Mouse (Mus musculus): ENCODE measurements around the gene Pglyrp3. TPM values are rescaled to one million over a fixed set of nuclear protein-coding genes. Genes with fewer than 3 reads are reported as not detected.
"Not testable (repeated sequence)": the region's sequence is repeated elsewhere in the genome, so short reads cannot be mapped to it uniquely, and the experiment has no call there.

The Pglyrp3 gene
- not detected in 2 replicates for polyA plus RNA-seq (2014; fragmentation: Nextera tagmentation; extraction: Ambion mirVana)

DNA sequence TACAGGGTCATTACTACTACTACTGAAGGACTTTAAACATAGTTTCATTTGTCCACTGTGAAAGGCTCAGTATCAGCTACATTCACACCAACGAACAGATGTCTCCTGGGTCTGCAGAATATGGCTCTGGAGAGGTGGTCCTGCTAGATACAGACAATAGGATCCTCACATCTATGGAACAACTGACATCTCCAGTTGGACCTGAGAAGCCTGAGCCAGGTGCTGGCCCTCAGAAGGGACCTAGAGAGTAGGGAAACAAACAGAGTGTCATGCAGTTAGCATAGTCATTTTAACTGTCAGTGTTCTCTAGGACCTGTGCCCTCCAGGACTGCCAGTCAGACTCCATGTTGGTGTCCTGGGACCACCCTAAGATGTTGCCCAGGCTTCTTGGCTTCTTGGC, at the start of gene Pglyrp3:
Gene Pglyrp3, plus strand, starts transcription at position 301 of the 400 bp plus-strand sequence.
- Histone ChIP-seq H3K4me1 (ENCODE audit: control insufficient read depth, insufficient read depth, low read length) (no peaks in the 10 kb centered on the region), H3K4me3 (ENCODE audit: low read length) (no peak within 1 kb of the TSS), H3K4me2 (replicated peaks; ENCODE audit: low read depth, low read length) (no peak within 1 kb of the TSS), H3K9ac (ENCODE audit: low read depth, low read length) (no peak within 1 kb of the TSS), H3K36me3 (ENCODE audit: control insufficient read depth, insufficient read depth, low read length) (no peaks in the 10 kb centered on the region), H3K27me3 (ENCODE audit: control insufficient read depth, insufficient read depth, low read length) (no peaks in the 10 kb centered on the region), H3K27ac (ENCODE audit: low read depth, low read length) (no peak within 1 kb of the TSS), H3K9me3 (ENCODE audit: control insufficient read depth, low read length) (no peaks in the 10 kb centered on the region)
- ATAC-seq (ENCODE audit: low FRiP score, low TSS enrichment) = no peak
- 81% methylated on average over 1 of the region's 1 CpGs for WGBS

DNA sequence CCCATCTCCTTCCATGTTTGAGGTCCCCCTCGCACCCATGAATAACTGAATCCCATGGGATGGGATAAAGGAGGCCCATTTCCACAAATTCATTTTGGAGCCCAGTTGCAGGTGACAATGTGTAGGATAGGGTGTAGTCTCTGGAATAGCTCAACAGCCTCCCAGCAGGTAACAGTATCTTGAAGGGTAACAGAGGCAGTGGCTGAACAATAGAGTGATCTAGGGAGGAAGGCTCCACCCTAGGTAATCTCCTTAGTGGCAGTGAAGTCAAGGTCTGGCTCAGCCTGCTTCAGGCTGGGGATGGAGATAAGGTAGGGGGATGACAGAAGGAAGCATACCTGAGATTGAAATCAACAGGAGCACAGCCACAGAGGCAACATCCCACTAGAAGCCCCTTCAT, 3.4 kb upstream of the Pglyrp3 start:
- 81% methylated on average over 1 of the region's 1 CpGs for WGBS
- Histone ChIP-seq H3K36me3 (ENCODE audit: control insufficient read depth, insufficient read depth, low read length) (no peaks in the 10 kb centered on the region), H3K4me2 (replicated peaks; ENCODE audit: low read depth, low read length) (no peak overlapping the region)

DNA sequence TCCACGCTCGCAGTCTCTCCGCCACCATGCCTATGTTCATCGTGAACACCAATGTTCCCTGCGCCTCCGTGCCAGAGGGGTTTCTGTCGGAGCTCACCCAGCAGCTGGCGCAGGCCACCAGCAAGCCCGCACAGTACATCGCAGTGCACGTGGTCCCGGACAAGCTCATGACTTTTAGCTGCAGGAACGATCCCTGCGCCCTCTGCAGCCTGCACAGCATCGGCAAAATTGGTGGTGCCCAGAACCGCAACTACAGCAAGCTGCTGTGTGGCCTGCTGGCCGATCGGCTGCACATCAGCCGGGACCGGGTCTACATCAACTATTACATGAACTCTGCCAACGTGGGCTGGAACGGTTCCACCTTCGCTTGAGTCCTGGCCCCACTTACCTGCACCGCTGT, 10.2 kb downstream of the Pglyrp3 start:
- not testable (repeated sequence) for H3K4me2 ChIP-seq (replicated peaks; ENCODE audit: low read depth, low read length); H3K4me1 ChIP-seq (ENCODE audit: control insufficient read depth, insufficient read depth, low read length); H3K36me3 ChIP-seq (ENCODE audit: control insufficient read depth, insufficient read depth, low read length); H3K27me3 ChIP-seq (ENCODE audit: control insufficient read depth, insufficient read depth, low read length); H3K4me3 ChIP-seq (ENCODE audit: low read length); H3K9ac ChIP-seq (ENCODE audit: low read depth, low read length); H3K27ac ChIP-seq (ENCODE audit: low read depth, low read length); H3K9me3 ChIP-seq (ENCODE audit: control insufficient read depth, low read length); ATAC-seq (ENCODE audit: low FRiP score, low TSS enrichment)
- WGBS = 65% methylated on average over 24 of the region's 24 CpGs

More for the DNA sequence above, 3.4 kb upstream of the Pglyrp3 start:
- Histone ChIP-seq H3K27me3 (ENCODE audit: control insufficient read depth, insufficient read depth, low read length) (no peaks in the 10 kb centered on the region), H3K4me3 (ENCODE audit: low read length) (no peak overlapping the region), H3K4me1 (ENCODE audit: control insufficient read depth, insufficient read depth, low read length) (no peaks in the 10 kb centered on the region), H3K9me3 (ENCODE audit: control insufficient read depth, low read length) (no peaks in the 10 kb centered on the region), H3K27ac (ENCODE audit: low read depth, low read length) (no peak overlapping the region), H3K9ac (ENCODE audit: low read depth, low read length) (no peak overlapping the region)
- no peak for ATAC-seq (ENCODE audit: low FRiP score, low TSS enrichment)

DNA sequence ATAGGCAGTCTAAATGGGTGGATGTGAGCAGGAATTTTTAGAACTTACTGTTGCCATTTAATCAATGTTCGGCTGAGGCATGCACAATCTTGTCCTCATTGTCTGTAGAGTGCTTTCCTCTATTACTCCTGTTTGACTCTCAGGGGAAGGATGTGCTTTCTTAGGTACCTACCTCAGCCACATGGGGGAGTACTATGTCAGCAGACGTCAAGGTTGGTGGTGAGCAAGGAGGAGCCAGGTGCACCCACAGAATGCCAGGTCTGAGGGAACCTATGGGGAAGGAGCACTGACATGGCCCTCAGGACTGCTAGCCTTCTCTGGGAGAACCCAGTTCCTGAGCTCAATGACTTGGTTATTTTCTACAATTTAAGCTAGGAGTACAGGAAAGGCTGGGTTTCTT, 18.8 kb downstream of the Pglyrp3 start:
- Histone ChIP-seq H3K4me3 (ENCODE audit: low read length) (no peak overlapping the region), H3K4me2 (replicated peaks; ENCODE audit: low read depth, low read length) (no peak overlapping the region), H3K4me1 (ENCODE audit: control insufficient read depth, insufficient read depth, low read length) (no peaks in the 10 kb centered on the region), H3K9me3 (ENCODE audit: control insufficient read depth, low read length) (no peaks in the 10 kb centered on the region), H3K36me3 (ENCODE audit: control insufficient read depth, insufficient read depth, low read length) (no peaks in the 10 kb centered on the region), H3K27ac (ENCODE audit: low read depth, low read length) (no peak overlapping the region), H3K27me3 (ENCODE audit: control insufficient read depth, insufficient read depth, low read length) (no peaks in the 10 kb centered on the region), H3K9ac (ENCODE audit: low read depth, low read length) (no peak overlapping the region)
- no peak for ATAC-seq (ENCODE audit: low FRiP score, low TSS enrichment)
- 53% methylated on average over 2 of the region's 2 CpGs for WGBS

DNA sequence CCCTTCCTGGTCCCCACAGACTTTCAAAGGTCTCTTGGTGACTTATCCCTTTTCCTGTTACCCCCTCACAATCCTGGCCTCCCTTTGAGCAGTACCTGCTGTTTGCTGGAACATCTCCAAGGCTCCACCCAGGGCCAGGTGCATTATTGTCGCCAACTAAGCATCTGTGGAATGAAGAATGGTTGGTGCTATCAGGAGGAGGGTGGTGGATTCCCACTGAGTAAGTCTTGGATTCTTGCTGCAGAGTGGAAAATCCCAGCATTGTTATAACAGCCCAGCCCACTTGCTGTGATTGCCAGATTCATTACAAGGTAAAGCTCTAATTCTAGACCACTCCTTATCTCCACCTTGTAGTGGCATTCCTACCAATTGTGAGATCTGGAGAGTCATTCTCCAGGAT, 19.5 kb downstream of the Pglyrp3 start:
- H3K4me1 ChIP-seq (ENCODE audit: control insufficient read depth, insufficient read depth, low read length) = no peaks in the 10 kb centered on the region
- no peak overlapping the region for H3K4me2 ChIP-seq (replicated peaks; ENCODE audit: low read depth, low read length)
- 78% methylated on average over 1 of the region's 1 CpGs for WGBS
- H3K9me3 ChIP-seq (ENCODE audit: control insufficient read depth, low read length) = no peaks in the 10 kb centered on the region
- H3K4me3 ChIP-seq (ENCODE audit: low read length) = no peak overlapping the region
- no peak for ATAC-seq (ENCODE audit: low FRiP score, low TSS enrichment)
- H3K27me3 ChIP-seq (ENCODE audit: control insufficient read depth, insufficient read depth, low read length) = no peaks in the 10 kb centered on the region
- H3K36me3 ChIP-seq (ENCODE audit: control insufficient read depth, insufficient read depth, low read length) = no peaks in the 10 kb centered on the region
- H3K27ac ChIP-seq (ENCODE audit: low read depth, low read length) = no peak overlapping the region
- H3K9ac ChIP-seq (ENCODE audit: low read depth, low read length) = no peak overlapping the region

DNA sequence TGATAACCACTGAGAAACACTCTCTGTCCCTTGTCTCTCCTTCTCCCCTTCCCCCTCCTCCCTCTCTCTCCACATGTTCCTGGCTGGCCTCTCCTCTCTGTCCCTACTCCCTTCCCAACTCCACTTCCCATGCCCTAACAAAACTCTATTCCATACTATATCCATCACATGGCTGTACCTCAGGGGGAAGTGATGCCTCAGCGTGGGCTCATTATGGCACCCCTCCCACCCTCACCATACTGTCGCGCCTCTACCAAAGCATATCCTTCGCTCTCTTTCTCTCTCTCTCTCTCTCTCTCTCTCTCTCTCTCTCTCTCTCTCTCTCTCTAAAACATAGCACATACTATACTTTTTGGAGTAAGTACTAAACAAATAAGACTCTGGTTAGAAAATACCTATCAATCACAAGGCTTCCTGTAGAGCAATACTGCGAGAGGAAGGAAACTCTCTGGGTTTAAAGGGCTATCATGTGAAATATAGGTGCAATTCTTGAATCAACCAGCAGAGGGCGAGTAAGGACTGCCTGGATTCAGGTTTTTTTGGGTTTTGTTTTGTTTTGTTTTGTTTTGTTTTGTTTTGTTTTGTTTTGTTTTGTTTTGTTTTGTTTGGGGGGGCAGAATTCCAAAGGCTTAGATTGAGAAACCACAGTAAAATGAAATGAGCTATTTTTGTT, 36.1 kb downstream of the Pglyrp3 start:
- WGBS = 51% methylated on average over 6 of the region's 6 CpGs
- Histone ChIP-seq H3K9ac (ENCODE audit: low read depth, low read length) (no peak overlapping the region), H3K27ac (ENCODE audit: low read depth, low read length) (no peak overlapping the region), H3K27me3 (ENCODE audit: control insufficient read depth, insufficient read depth, low read length) (no peaks in the 10 kb centered on the region), H3K4me2 (replicated peaks; ENCODE audit: low read depth, low read length) (no peak overlapping the region), H3K4me3 (ENCODE audit: low read length) (no peak overlapping the region), H3K9me3 (ENCODE audit: control insufficient read depth, low read length) (no peaks in the 10 kb centered on the region), H3K4me1 (ENCODE audit: control insufficient read depth, insufficient read depth, low read length) (no peaks in the 10 kb centered on the region), H3K36me3 (ENCODE audit: control insufficient read depth, insufficient read depth, low read length) (no peaks in the 10 kb centered on the region)
- ATAC-seq (ENCODE audit: low FRiP score, low TSS enrichment) = no peak

DNA sequence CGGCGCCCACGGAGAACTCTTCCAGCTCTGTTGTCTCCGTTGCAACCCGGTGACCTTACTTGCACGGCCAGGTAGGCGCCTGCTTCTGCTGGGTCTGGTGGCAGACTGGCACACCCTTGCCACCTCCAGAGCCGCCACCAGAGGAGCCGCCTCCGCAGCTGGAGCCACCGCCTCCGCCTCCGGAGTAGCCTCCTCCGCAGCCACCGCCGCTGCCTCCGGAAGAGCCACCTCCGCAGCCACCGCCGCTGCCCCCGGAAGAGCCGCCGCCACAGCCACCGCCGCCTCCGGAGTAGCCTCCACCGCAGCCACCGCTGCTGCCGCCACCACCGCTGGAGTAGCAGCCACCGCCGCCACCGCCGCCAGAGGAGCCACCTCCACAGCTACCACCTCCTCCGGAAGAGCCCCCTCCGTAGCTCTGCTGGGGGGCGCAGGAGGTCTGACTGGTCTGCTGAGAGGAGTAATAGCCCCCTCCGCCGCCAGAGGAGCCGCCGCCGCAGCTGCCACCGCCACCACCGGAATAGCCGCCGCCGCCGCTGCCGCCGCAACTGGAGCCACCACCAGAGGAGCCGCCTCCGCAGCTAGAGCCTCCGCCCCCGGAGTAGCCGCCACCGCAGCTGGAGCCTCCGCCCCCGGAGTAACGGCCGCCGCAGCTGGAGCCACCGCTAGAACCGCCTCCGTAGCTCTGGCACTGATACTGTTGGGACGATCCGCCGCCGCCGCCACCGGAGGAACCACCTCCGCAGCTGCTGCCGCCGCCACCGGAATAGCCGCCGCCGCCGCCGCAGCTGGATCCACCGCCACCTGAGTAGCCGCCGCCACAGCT, 66.3 kb downstream of the Pglyrp3 start:
- Histone ChIP-seq H3K27ac (ENCODE audit: low read depth, low read length) (peak overlapping the region; percentile 37; the same call in 1 of the 2 replicates), H3K4me3 (ENCODE audit: low read length) (peak overlapping the region; percentile 72), H3K9ac (ENCODE audit: low read depth, low read length) (peak overlapping the region; percentile 59), H3K27me3 (ENCODE audit: control insufficient read depth, insufficient read depth, low read length) (peaks cover 12% of the 10 kb centered on the region), H3K36me3 (ENCODE audit: control insufficient read depth, insufficient read depth, low read length) (no peaks in the 10 kb centered on the region), H3K4me2 (replicated peaks; ENCODE audit: low read depth, low read length) (peak overlapping the region; percentile 92), H3K9me3 (ENCODE audit: control insufficient read depth, low read length) (no peaks in the 10 kb centered on the region), H3K4me1 (ENCODE audit: control insufficient read depth, insufficient read depth, low read length) (0 out of 2 replicates have a peak, but pooled peaks cover 4% of the 10 kb centered on the region)
- under 1% methylated on average over 61 of the region's 82 CpGs for WGBS
- ATAC-seq (ENCODE audit: low FRiP score, low TSS enrichment) = peak; percentile 84

All from kidney, embryonic 14.5 days (tissue).